Mouse (Mus musculus) kidney, adult 2 months (tissue): Measurements from ENCODE around the gene Dido1. TPM values are rescaled to one million over a fixed set of nuclear protein-coding genes. Genes with fewer than 3 reads are reported as not detected.

Experiments used
- DNase-seq: peaks from one replicate; pipeline ENCODE4 v3.0.0; 2021
- H3K27ac ChIP-seq: fragments of 200-500 bp; 2 replicates; pipeline ENCODE4 v1.5.1; 2012; ENCODE audit warnings: low read depth, low read length, control low read depth, inconsistent platforms; ENCODE audit not compliant: insufficient read depth
- H3K27me3 ChIP-seq: fragments of 200-500 bp; replicated peaks from 2 replicates; pipeline ENCODE4 v1.6.1; 2012; ENCODE audit warnings: mild to moderate bottlenecking, moderate library complexity, low read length, inconsistent platforms; ENCODE audit not compliant: control insufficient read depth, insufficient read depth
- H3K36me3 ChIP-seq: fragments of 200-500 bp; 2 replicates; pipeline ENCODE4 v1.6.1; 2012; ENCODE audit warnings: mild to moderate bottlenecking, moderate library complexity, low read length, inconsistent platforms; ENCODE audit not compliant: control insufficient read depth, insufficient read depth
- H3K4me1 ChIP-seq: fragments of 200-500 bp; 2 replicates; pipeline ENCODE4 v1.6.1; 2011; ENCODE audit warnings: low read length; ENCODE audit not compliant: control insufficient read depth, insufficient read depth
- H3K4me3 ChIP-seq: fragments of 200-500 bp; 2 replicates; pipeline ENCODE4 v1.5.1; 2011; ENCODE audit warnings: mild to moderate bottlenecking, low read depth, low read length, control low read depth; ENCODE audit not compliant: insufficient read depth
- CTCF ChIP-seq: fragments of 200-500 bp; conservative IDR thresholded peaks from 2 replicates; pipeline ENCODE4 v1.5.1; 2011; ENCODE audit warnings: low read depth, mild to moderate bottlenecking, control low read depth, low read length, moderate library complexity, mixed read lengths; ENCODE audit not compliant: insufficient read depth, insufficient read length
- POLR2A ChIP-seq: fragments of 200-500 bp; IDR thresholded peaks from one replicate; pipeline ENCODE4 v1.6.1; 2011; ENCODE audit warnings: low read depth, low read length, control low read depth
- WGBS: fragments of 180-500 bp; shearing (Covaris S2); methylation state at CpG from one replicate; pipeline ENCODE4 v1.1.7; 2018; 5-methylcytosine and 5-hydroxymethylcytosine counted together
- polyA plus RNA-seq: library from polyadenylated mRNA; depleted of rRNA; stranded (reverse); fragments of >200 nt; gene quantifications from 2 replicates; pipeline ENCODE4 v1.2.3, GENCODE M21; 2012

Gene Dido1
- polyA plus RNA-seq, 1 experiment = 13.4 TPM

DNA sequence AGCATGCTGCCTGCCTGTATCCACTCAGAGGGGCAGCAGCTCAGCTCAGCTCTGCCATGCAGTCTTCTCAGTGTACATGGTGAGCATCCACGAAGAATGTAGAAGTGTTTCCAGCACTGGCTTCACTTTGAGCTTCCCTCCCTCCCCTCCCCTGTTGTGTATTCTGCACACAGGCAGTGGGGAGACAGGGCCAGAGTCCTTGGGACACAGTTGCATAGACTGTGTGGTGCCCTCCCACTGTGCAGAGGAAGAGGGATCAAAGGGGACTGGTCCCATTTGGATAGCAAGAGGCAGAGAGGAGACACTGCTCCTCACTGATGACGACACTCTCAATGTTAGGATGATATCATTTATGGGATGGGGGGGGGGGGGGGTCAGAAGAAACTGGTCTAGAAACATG is 28.6 kb downstream of the Dido1 start:
- no peak for DNase-seq
- Histone ChIP-seq H3K27me3 (no peaks in the 10 kb centered on the region), H3K4me1 (no peaks in the 10 kb centered on the region), H3K27ac (no peak overlapping the region), H3K4me3 (no peak overlapping the region), H3K36me3 (peaks cover 11% of the 10 kb centered on the region)
- TF ChIP-seq CTCF (no peak), POLR2A (no peak)
- 47% methylated on average over 2 of the region's 2 CpGs for WGBS

DNA sequence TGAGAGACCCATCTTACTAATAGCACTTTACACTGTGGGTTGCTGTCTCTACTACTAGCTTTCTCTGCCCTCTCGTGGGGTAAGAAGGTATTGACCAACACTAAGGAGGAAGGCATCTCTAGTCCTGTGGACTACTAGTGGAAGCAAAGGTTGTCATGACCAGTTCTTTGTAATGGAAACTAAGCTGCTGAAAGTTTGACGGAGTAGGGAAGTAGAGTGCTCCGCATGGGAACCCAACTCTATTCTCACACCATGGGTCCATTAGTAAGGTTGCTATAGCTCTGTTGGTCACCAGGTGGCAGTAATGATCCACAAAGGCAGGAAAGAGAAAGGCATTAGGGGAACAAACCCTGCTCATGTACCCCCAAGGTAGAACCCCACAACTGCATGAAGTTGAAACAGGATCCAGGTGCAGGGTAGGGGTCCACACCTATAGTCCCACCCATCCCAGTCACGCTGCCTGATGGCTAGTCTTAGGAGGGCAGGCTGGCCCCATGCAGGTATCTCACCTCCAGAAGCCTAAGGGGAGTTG is 31.1 kb downstream of the Dido1 start:
- 13% methylated on average over 4 of the region's 4 CpGs for WGBS
- DNase-seq = peak; percentile 78
- no peak overlapping the region for H3K4me3 ChIP-seq
- H3K4me1 ChIP-seq = no peaks in the 10 kb centered on the region
- H3K36me3 ChIP-seq = peaks cover 5% of the 10 kb centered on the region
- TF ChIP-seq CTCF (peak; percentile 65), POLR2A (no peak)
- H3K27ac ChIP-seq = no peak overlapping the region
- H3K27me3 ChIP-seq = no peaks in the 10 kb centered on the region

DNA sequence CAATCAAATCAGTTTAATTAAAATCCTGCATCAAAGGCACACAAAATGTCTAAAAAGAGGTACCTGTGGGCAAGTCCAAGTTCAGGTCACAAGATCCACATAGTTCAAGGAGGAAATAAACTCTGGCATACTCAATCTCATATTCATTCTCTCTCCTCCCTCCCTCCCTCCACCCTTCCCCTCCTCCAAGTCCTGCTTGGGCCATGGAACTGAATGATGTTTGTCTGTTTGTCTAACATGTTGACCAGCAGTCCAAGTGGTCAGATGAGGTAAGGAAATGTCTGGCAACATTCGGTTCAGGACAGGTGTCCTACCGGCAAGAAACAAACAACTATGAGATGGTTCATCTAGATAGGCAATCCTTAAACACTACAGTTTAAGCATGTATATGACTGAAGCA is 33.1 kb downstream of the Dido1 start:
- WGBS = 72% methylated on average over 2 of the region's 2 CpGs
- Histone ChIP-seq H3K27me3 (no peaks in the 10 kb centered on the region), H3K36me3 (peaks cover 5% of the 10 kb centered on the region), H3K4me1 (no peaks in the 10 kb centered on the region), H3K4me3 (no peak overlapping the region), H3K27ac (no peak overlapping the region)
- TF ChIP-seq POLR2A (no peak), CTCF (no peak; the same call in 1 of the 2 replicates)
- no peak for DNase-seq

DNA sequence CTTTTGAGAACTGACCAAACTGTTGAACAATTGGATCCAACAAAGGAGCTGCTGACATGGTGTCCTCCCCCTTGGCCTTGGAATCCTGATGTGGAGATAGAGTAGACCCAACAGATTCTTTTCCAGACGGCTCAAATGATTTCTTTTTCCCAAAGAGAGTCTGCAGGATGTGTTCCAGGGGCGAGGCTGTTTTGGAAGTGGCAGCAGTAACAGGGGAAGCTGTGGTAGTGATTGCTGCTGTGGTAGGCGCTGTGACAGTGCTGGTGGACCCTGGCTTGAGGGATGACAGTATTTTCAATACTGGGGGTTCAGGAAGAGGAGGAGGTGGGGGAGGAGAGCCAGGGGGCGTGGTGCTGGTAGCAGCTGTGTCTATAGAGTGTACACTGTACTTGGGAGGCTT is 47.8 kb downstream of the Dido1 start:
- WGBS = 78% methylated on average over 4 of the region's 4 CpGs
- no peaks in the 10 kb centered on the region for H3K36me3 ChIP-seq
- TF ChIP-seq POLR2A = no peak
- TF ChIP-seq CTCF = no peak

DNA sequence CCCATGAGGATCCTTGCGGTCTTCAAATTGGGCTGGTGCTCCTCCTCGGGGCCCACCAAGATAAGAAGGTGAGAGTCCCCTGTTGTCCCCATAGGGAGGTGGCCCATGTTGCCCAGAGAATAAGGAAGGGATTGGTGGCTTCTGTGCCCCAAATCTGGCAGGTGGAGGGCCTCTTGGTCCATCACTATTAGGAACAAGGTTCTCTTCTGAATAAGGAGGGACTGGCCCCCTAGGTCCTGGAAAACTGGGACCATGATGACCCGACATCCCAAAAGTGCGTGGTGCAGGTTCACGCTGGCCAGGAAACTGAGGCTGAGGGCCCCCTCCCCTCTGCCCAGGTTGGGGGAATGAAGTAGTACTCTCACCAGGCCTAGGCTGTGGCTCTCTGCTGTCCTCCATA is 49.3 kb downstream of the Dido1 start:
- WGBS = 93% methylated on average over 5 of the region's 5 CpGs
- no peak for DNase-seq
- H3K27ac ChIP-seq = no peak overlapping the region

More for the DNA sequence above, 47.8 kb downstream of the Dido1 start:
- Histone ChIP-seq H3K27me3 (no peaks in the 10 kb centered on the region), H3K27ac (no peak overlapping the region), H3K4me3 (no peak overlapping the region), H3K4me1 (no peaks in the 10 kb centered on the region)
- DNase-seq = no peak

DNA sequence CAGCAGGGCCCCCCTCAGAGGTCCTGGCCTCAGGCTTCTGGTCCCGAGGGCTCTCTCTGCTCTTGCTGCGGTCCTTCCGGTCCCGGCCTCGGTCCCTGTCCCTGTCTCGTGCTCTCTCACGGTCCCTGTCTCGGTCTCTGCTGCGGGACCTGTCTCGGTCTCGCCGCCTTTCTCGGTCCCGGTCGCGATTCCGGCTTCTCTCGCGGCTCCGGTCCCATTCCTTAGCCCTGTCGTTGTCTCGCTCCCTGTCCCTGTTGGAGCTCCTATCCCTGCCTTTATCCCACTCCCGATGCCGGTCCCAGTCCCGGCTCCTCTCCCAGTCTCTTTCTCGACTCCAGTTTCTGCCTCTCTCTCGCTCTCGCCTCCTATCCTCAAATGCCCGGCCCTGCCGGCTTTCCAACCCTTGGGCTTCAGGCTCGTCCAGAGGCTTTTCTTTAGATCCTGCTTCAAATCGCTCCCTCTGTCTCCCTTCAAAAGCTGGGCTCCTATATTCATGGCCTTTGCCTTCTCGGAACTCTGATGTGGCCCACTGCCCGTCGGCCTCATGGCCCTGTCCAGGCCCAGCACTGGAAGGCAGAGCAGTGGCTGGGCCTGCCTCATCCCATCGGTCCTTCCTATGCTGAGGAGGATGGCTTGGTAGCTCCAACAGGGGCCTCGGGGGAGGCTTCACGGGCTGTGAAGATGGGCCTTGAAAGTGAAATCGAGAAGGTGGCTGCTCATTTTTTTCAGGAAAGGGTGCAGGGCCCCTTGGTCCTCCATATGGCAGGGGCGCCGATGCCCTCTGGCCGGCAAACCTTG is 50.2 kb downstream of the Dido1 start:
- Histone ChIP-seq H3K4me1 (no peaks in the 10 kb centered on the region), H3K36me3 (no peaks in the 10 kb centered on the region), H3K27ac (no peak overlapping the region), H3K4me3 (no peak overlapping the region), H3K27me3 (no peaks in the 10 kb centered on the region)
- 32% methylated on average over 42 of the region's 42 CpGs for WGBS
- DNase-seq = peak; percentile 8
- TF ChIP-seq POLR2A (no peak), CTCF (no peak)

More for the DNA sequence above, 49.3 kb downstream of the Dido1 start:
- Histone ChIP-seq H3K27me3 (no peaks in the 10 kb centered on the region), H3K4me1 (no peaks in the 10 kb centered on the region), H3K36me3 (no peaks in the 10 kb centered on the region), H3K4me3 (no peak overlapping the region)
- no peak for TF ChIP-seq POLR2A

DNA sequence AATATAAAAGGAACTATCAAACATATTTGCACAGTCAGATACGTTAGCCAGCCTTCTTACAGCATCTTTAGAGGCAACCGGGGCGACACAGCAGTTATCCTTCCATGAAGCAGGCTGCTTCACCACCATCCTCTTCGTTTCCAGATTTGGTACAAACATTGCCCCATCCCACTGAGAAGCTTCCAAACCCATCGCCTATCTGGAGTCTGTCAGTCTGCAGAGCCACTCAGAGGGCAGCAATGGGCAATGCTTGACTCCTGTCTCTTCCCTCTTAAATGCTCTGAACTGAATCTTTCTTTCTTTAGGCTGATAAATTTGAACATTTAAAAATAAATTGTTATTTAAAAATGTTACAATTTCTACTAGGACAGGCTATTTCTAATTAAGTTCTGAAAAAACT is 51.4 kb downstream of the Dido1 start:
- 93% methylated on average over 5 of the region's 5 CpGs for WGBS
- no peaks in the 10 kb centered on the region for H3K36me3 ChIP-seq
- no peak for TF ChIP-seq CTCF
- TF ChIP-seq POLR2A = no peak

More for the DNA sequence above, 51.4 kb downstream of the Dido1 start:
- no peaks in the 10 kb centered on the region for H3K4me1 ChIP-seq
- no peak for DNase-seq
- no peak overlapping the region for H3K27ac ChIP-seq
- H3K27me3 ChIP-seq = no peaks in the 10 kb centered on the region
- no peak overlapping the region for H3K4me3 ChIP-seq
